Mouse (Mus musculus) MEL (cell line): ENCODE measurements around the gene Aatf. TPM values are rescaled to one million over a fixed set of nuclear protein-coding genes. Genes with fewer than 3 reads are reported as not detected.

Source experiments
- DNase-seq: peaks from one replicate; pipeline ENCODE4 v3.0.0; 2011; ENCODE audit warnings: low read depth, low spot score
- H3K27ac ChIP-seq: 2 replicates; pipeline ENCODE4 v1.5.1; 2012; ENCODE audit warnings: low read depth, mild to moderate bottlenecking, control low read depth, low read length, moderate library complexity; ENCODE audit not compliant: control insufficient read depth
- H3K27me3 ChIP-seq, 2 experiments: fragments of 150-350 bp in 1 of 2; sonication (generic) in 1 of 2; 2 replicates each; pipeline ENCODE4 v1.6.1; 2012; ENCODE audit warnings: low read length in 2 of 2, mild to moderate bottlenecking in 2 of 2, improper control_type of control experiment in 1 of 2, moderate library complexity in 1 of 2; ENCODE audit not compliant: insufficient read depth in 2 of 2, control insufficient read depth in 1 of 2
- H3K36me3 ChIP-seq, 2 experiments: 2 replicates each; pipeline ENCODE4 v1.6.1; 2012 to 2014; ENCODE audit warnings: low read length in 2 of 2, improper control_type of control experiment in 1 of 2, inconsistent platforms in 1 of 2, mild to moderate bottlenecking in 1 of 2; ENCODE audit not compliant: insufficient read depth in 2 of 2, control insufficient read depth in 1 of 2
- H3K4me1 ChIP-seq, 2 experiments: fragments of 150-350 bp in 1 of 2; sonication (generic) in 1 of 2; 2 replicates each; pipeline ENCODE4 v1.6.1; 2012; ENCODE audit warnings: low read length in 2 of 2, improper control_type of control experiment in 1 of 2, mild to moderate bottlenecking in 1 of 2; ENCODE audit not compliant: insufficient read depth in 2 of 2, control insufficient read depth in 1 of 2
- H3K4me3 ChIP-seq, 2 experiments: fragments of 150-350 bp in 1 of 2; sonication (generic) in 1 of 2; 2 replicates each; pipeline ENCODE4 v1.5.1; 2012; ENCODE audit warnings: low read depth in 2 of 2, low read length in 2 of 2, mild to moderate bottlenecking in 2 of 2, moderate library complexity in 2 of 2, control low read depth in 1 of 2, improper control_type of control experiment in 1 of 2; ENCODE audit not compliant: control insufficient read depth in 1 of 2, insufficient read depth in 1 of 2
- H3K79me2 ChIP-seq: 2 replicates; pipeline ENCODE4 v1.6.1; 2012; ENCODE audit warnings: mild to moderate bottlenecking, low read length, moderate library complexity; ENCODE audit not compliant: control insufficient read depth, poor library complexity, insufficient read depth
- H3K9ac ChIP-seq: 2 replicates; pipeline ENCODE4 v1.6.1; 2012; ENCODE audit warnings: low read depth, mild to moderate bottlenecking, control low read depth, low read length, moderate library complexity; ENCODE audit not compliant: control insufficient read depth, poor library complexity, severe bottlenecking
- H3K9me3 ChIP-seq: fragments of 150-350 bp; sonication (generic); replicated peaks from 2 replicates; pipeline ENCODE4 v1.6.1; 2012; ENCODE audit warnings: mild to moderate bottlenecking, low read length, improper control_type of control experiment, moderate library complexity; ENCODE audit not compliant: insufficient read depth
- BHLHE40 ChIP-seq: IDR thresholded peaks from 2 replicates; pipeline ENCODE4 v1.6.1; 2012; ENCODE audit warnings: low read depth, mild to moderate bottlenecking, inconsistent platforms, low read length, improper control_type of control experiment, borderline replicate concordance
- CHD1 ChIP-seq: IDR thresholded peaks from 2 replicates; pipeline ENCODE4 v1.6.1; 2012; ENCODE audit warnings: low read depth, mild to moderate bottlenecking, inconsistent platforms, low read length, improper control_type of control experiment
- CHD2 ChIP-seq: IDR thresholded peaks from 2 replicates; pipeline ENCODE4 v1.6.1; 2011; ENCODE audit warnings: low read length, improper control_type of control experiment
- CTCF ChIP-seq, 3 experiments: IDR thresholded peaks in 2 of 3; conservative IDR thresholded peaks in 1 of 3; 2 replicates each; pipeline ENCODE4 v1.5.1; 2011 to 2012; ENCODE audit warnings: low read length in 3 of 3, low read depth in 2 of 3, mild to moderate bottlenecking in 2 of 3, improper control_type of control experiment in 1 of 3, inconsistent platforms in 1 of 3, mixed read lengths in 1 of 3, moderate library complexity in 1 of 3; ENCODE audit not compliant: control insufficient read depth in 1 of 3, insufficient read depth in 1 of 3, poor library complexity in 1 of 3, severe bottlenecking in 1 of 3
- E2F4 ChIP-seq: IDR thresholded peaks from 2 replicates; pipeline ENCODE4 v1.6.1; 2011; ENCODE audit warnings: low read depth, low read length, improper control_type of control experiment, borderline replicate concordance
- ELF1 ChIP-seq: IDR thresholded peaks from 2 replicates; pipeline ENCODE4 v1.6.1; 2014; ENCODE audit warnings: low read depth, mild to moderate bottlenecking, inconsistent platforms, low read length, improper control_type of control experiment, moderate library complexity
- EP300 ChIP-seq, 2 experiments: IDR thresholded peaks; 2 replicates each; pipeline ENCODE4 v1.6.1; 2011; ENCODE audit warnings: improper control_type of control experiment in 2 of 2, low read length in 2 of 2, low read depth in 1 of 2, mild to moderate bottlenecking in 1 of 2
- ETS1 ChIP-seq: IDR thresholded peaks from 2 replicates; pipeline ENCODE4 v1.6.1; 2012; ENCODE audit warnings: low read depth, mild to moderate bottlenecking, inconsistent platforms, low read length, improper control_type of control experiment, moderate library complexity
- GATA1 ChIP-seq: IDR thresholded peaks from 2 replicates; pipeline ENCODE4 v1.6.1; 2011; ENCODE audit warnings: low read depth, low read length, improper control_type of control experiment
- HCFC1 ChIP-seq: IDR thresholded peaks from 2 replicates; pipeline ENCODE4 v1.6.1; 2012; ENCODE audit warnings: low read depth, mild to moderate bottlenecking, inconsistent platforms, low read length, improper control_type of control experiment, moderate library complexity
- KAT2A ChIP-seq: conservative IDR thresholded peaks from 2 replicates; pipeline ENCODE4 v1.6.1; 2012; ENCODE audit warnings: low read depth, low read length, improper control_type of control experiment, inconsistent platforms
- MAFK ChIP-seq: IDR thresholded peaks from 2 replicates; pipeline ENCODE4 v1.6.1; 2011; ENCODE audit warnings: low read depth, mild to moderate bottlenecking, low read length, improper control_type of control experiment, borderline replicate concordance
- MXI1 ChIP-seq: IDR thresholded peaks from 2 replicates; pipeline ENCODE4 v1.6.1; 2011; ENCODE audit warnings: mild to moderate bottlenecking, low read depth, low read length, improper control_type of control experiment
- MYB ChIP-seq: IDR thresholded peaks from 2 replicates; pipeline ENCODE4 v1.6.1; 2011; ENCODE audit warnings: mild to moderate bottlenecking, low read depth, low read length, improper control_type of control experiment
- MYC ChIP-seq: IDR thresholded peaks from 2 replicates; pipeline ENCODE4 v1.6.1; 2011; ENCODE audit warnings: low read depth, mild to moderate bottlenecking, low read length, improper control_type of control experiment, moderate library complexity
- NRF1 ChIP-seq: IDR thresholded peaks from 2 replicates; pipeline ENCODE4 v1.6.1; 2014; ENCODE audit warnings: low read depth, mild to moderate bottlenecking, inconsistent platforms, low read length, improper control_type of control experiment, moderate library complexity; ENCODE audit not compliant: poor library complexity, insufficient read depth, severe bottlenecking
- POLR2AphosphoS2 ChIP-seq: IDR thresholded peaks from 2 replicates; pipeline ENCODE4 v1.6.1; 2011; ENCODE audit warnings: low read length, improper control_type of control experiment
- POLR2AphosphoS5 ChIP-seq: IDR thresholded peaks from 2 replicates; pipeline ENCODE4 v1.6.1; 2012; ENCODE audit warnings: low read depth, borderline replicate concordance, mild to moderate bottlenecking, inconsistent platforms, low read length, moderate library complexity, mixed read lengths
- RAD21 ChIP-seq: IDR thresholded peaks from 2 replicates; pipeline ENCODE4 v1.6.1; 2011; ENCODE audit warnings: mild to moderate bottlenecking, low read depth, low read length, improper control_type of control experiment
- RCOR1 ChIP-seq: IDR thresholded peaks from 2 replicates; pipeline ENCODE4 v1.6.1; 2012; ENCODE audit warnings: low read depth, mild to moderate bottlenecking, inconsistent platforms, low read length, improper control_type of control experiment
- SIN3A ChIP-seq: IDR thresholded peaks from 2 replicates; pipeline ENCODE4 v1.6.1; 2012; ENCODE audit warnings: low read length, improper control_type of control experiment, inconsistent platforms
- TAL1 ChIP-seq: IDR thresholded peaks from 2 replicates; pipeline ENCODE4 v1.6.1; 2012; ENCODE audit warnings: mild to moderate bottlenecking, inconsistent platforms, low read length, moderate library complexity, mixed read lengths
- TBP ChIP-seq: IDR thresholded peaks from 2 replicates; pipeline ENCODE4 v1.8.0; 2011; ENCODE audit warnings: low read depth, low read length, improper control_type of control experiment
- TCF12 ChIP-seq: IDR thresholded peaks from 2 replicates; pipeline ENCODE4 v1.6.1; 2014; ENCODE audit warnings: low read depth, mild to moderate bottlenecking, inconsistent platforms, low read length, improper control_type of control experiment, moderate library complexity
- UBTF ChIP-seq: IDR thresholded peaks from 2 replicates; pipeline ENCODE4 v1.6.1; 2012; ENCODE audit warnings: low read depth, mild to moderate bottlenecking, inconsistent platforms, low read length, improper control_type of control experiment, moderate library complexity, borderline replicate concordance; ENCODE audit not compliant: insufficient read depth
- USF1 ChIP-seq: IDR thresholded peaks from 2 replicates; pipeline ENCODE4 v1.6.1; 2014; ENCODE audit warnings: low read depth, mild to moderate bottlenecking, inconsistent platforms, low read length, improper control_type of control experiment, moderate library complexity
- USF2 ChIP-seq, 2 experiments: IDR thresholded peaks; 2 replicates each; pipeline ENCODE4 v1.6.1; 2011 to 2012; ENCODE audit warnings: improper control_type of control experiment in 2 of 2, low read length in 2 of 2, borderline replicate concordance in 1 of 2, inconsistent platforms in 1 of 2, low read depth in 1 of 2, mild to moderate bottlenecking in 1 of 2; ENCODE audit not compliant: insufficient read depth in 1 of 2
- ZKSCAN1 ChIP-seq: IDR thresholded peaks from 2 replicates; pipeline ENCODE4 v1.6.1; 2012; ENCODE audit warnings: low read depth, mild to moderate bottlenecking, inconsistent platforms, low read length, improper control_type of control experiment, moderate library complexity
- ZMIZ1 ChIP-seq: IDR thresholded peaks from 2 replicates; pipeline ENCODE4 v1.6.1; 2012; ENCODE audit warnings: low read depth, mild to moderate bottlenecking, inconsistent platforms, low read length, improper control_type of control experiment, moderate library complexity
- polyA plus RNA-seq, 2 experiments: library from polyadenylated mRNA; stranded (reverse) in 1 of 2; unstranded in 1 of 2; fragments of >175 nt in 1 of 2; fragments of >200 nt in 1 of 2; gene quantifications; 2 replicates each; pipeline versions ENCODE4 v1.2.1 to v1.2.4; 2012; ENCODE audit warnings: low replicate concordance in 2 of 2, low read depth in 1 of 2; ENCODE audit not compliant: insufficient read length in 2 of 2, insufficient read depth in 1 of 2, missing spikeins in 1 of 2
- total RNA-seq: library from RNA; depleted of rRNA; stranded (reverse); fragments of 300-350 nt; gene quantifications from 2 replicates; pipeline ENCODE4 v1.2.3, GENCODE M21; 2012

The Aatf gene
- total and polyA plus RNA-seq, 3 experiments = 187 to 243 TPM; not detected in 1

DNA sequence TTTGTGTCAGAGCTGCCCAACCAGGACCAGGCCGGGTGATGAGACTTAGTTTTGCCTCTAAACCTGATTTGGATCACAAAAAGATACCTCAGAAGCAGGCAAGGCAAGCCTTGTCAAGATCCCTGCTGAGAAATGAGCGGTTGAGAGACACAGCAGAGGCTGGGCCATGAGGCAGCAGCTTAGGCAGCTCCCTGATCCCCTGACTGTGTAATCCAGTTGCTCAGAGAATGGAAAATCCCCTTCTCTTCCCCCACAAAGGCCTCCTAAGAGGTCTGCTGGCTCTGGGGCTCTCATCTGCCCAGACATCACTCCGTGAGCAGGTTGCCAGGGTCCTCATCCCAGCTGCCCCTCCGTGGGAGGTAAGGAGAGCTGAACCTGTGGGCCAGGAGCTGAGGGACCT, 26.7 kb upstream of the Aatf start:
- Histone ChIP-seq H3K4me3 (no peak overlapping the region), H3K36me3 (no peaks in the 10 kb centered on the region), H3K27ac (no peak overlapping the region), H3K9me3 (no peaks in the 10 kb centered on the region), H3K79me2 (no peaks in the 10 kb centered on the region), H3K27me3 (peaks cover 26 to 46% of the 10 kb centered on the region in 2 experiments), H3K4me1 (no peaks in the 10 kb centered on the region), H3K9ac (no peak overlapping the region)
- DNase-seq = no peak
- no peak for TF ChIP-seq CTCF (IDR thresholded peaks at IDR 0.05 in 2 of 3, conservative IDR thresholded peaks at IDR 0.05 in 1 of 3; ENCODE audit: control insufficient read depth in 1 of 3, insufficient read depth in 1 of 3, low read depth in 2 of 3, low read length in 3 of 3, poor library complexity in 1 of 3, severe bottlenecking in 1 of 3)
- TF ChIP-seq NRF1 = no peak
- no peak for TF ChIP-seq BHLHE40
- TF ChIP-seq E2F4 = no peak
- TF ChIP-seq CHD2 = no peak
- TF ChIP-seq TCF12 = no peak
- TF ChIP-seq KAT2A = no peak
- TF ChIP-seq SIN3A = no peak
- no peak for TF ChIP-seq POLR2AphosphoS5
- TF ChIP-seq MXI1 = no peak
- TF ChIP-seq TBP = no peak
- TF ChIP-seq TAL1 = no peak
- TF ChIP-seq RCOR1 = no peak
- no peak for TF ChIP-seq GATA1
- TF ChIP-seq MYC = no peak
- no peak for TF ChIP-seq MAFK
- TF ChIP-seq USF2 (IDR thresholded peaks at IDR 0.05; ENCODE audit: borderline replicate concordance in 1 of 2, insufficient read depth in 1 of 2, low read depth in 1 of 2, low read length in 2 of 2) = no peak
- TF ChIP-seq HCFC1 = no peak
- no peak for TF ChIP-seq MYB
- TF ChIP-seq ELF1 = no peak

GRCm38 (mm10) chr11:84529797-84530703, 16.7 kb upstream of the Aatf start:
- H3K4me1 ChIP-seq = no peaks in the 10 kb centered on the region
- H3K79me2 ChIP-seq = no peaks in the 10 kb centered on the region
- H3K4me3 ChIP-seq = no peak overlapping the region
- no peak overlapping the region for H3K27ac ChIP-seq
- no peak overlapping the region for H3K9ac ChIP-seq
- H3K9me3 ChIP-seq = no peaks in the 10 kb centered on the region
- TF ChIP-seq ETS1 (no peak), MAFK (no peak), ZKSCAN1 (no peak), CTCF (IDR thresholded peaks at IDR 0.05 in 2 of 3, conservative IDR thresholded peaks at IDR 0.05 in 1 of 3; ENCODE audit: control insufficient read depth in 1 of 3, insufficient read depth in 1 of 3, low read depth in 2 of 3, low read length in 3 of 3, poor library complexity in 1 of 3, severe bottlenecking in 1 of 3) (no peak), USF2 (IDR thresholded peaks at IDR 0.05; ENCODE audit: borderline replicate concordance in 1 of 2, insufficient read depth in 1 of 2, low read depth in 1 of 2, low read length in 2 of 2) (no peak), USF1 (no peak), CHD1 (no peak), TBP (no peak), GATA1 (no peak), NRF1 (no peak), RAD21 (no peak), EP300 (IDR thresholded peaks at IDR 0.05; ENCODE audit: low read depth in 1 of 2, low read length in 2 of 2) (no peak), POLR2AphosphoS2 (no peak), UBTF (no peak), CHD2 (no peak), ZMIZ1 (no peak), RCOR1 (no peak)
- H3K36me3 ChIP-seq = no peaks in the 10 kb centered on the region
- no peak for DNase-seq
- H3K27me3 ChIP-seq = peaks cover 24 to 30% of the 10 kb centered on the region in 2 experiments
